Mouse (Mus musculus) heart, embryonic 12.5 days (tissue): ENCODE results near the gene Plac8. TPM values are rescaled to one million over a fixed set of nuclear protein-coding genes. Genes with fewer than 3 reads are reported as not detected.

ENCODE experiments used
- ATAC-seq: fragments of 200-750 bp; cut with Nextera tagmentation; 2 replicates; pipeline ENCODE4 v1.8.0; 2017; ENCODE audit warnings: moderate TSS enrichment, moderate library complexity; ENCODE audit not compliant: insufficient number of reproducible peaks, low FRiP score
- H3K27ac ChIP-seq: fragments of 300-500 bp; sonication (generic); 2 replicates; pipeline ENCODE4 v1.5.1; 2016; ENCODE audit warnings: mild to moderate bottlenecking, moderate library complexity; ENCODE audit not compliant: poor library complexity, severe bottlenecking
- H3K27me3 ChIP-seq: fragments of 300-500 bp; sonication (generic); replicated peaks from 2 replicates; pipeline ENCODE4 v1.6.1; 2016; ENCODE audit warnings: mild to moderate bottlenecking, moderate library complexity
- H3K36me3 ChIP-seq: fragments of 300-500 bp; sonication (generic); 2 replicates; pipeline ENCODE4 v1.6.1; 2016; ENCODE audit warnings: mild to moderate bottlenecking, moderate library complexity
- H3K4me1 ChIP-seq: fragments of 300-500 bp; sonication (generic); replicated peaks from 2 replicates; pipeline ENCODE4 v1.6.1; 2016; ENCODE audit warnings: mild to moderate bottlenecking
- H3K4me2 ChIP-seq: fragments of 300-500 bp; sonication (generic); 2 replicates; pipeline ENCODE4 v1.6.1; 2016; ENCODE audit warnings: mild to moderate bottlenecking, moderate library complexity
- H3K4me3 ChIP-seq: fragments of 300-500 bp; sonication (generic); 2 replicates; pipeline ENCODE4 v1.5.1; 2016; ENCODE audit warnings: mild to moderate bottlenecking
- H3K9ac ChIP-seq: fragments of 300-500 bp; sonication (generic); 2 replicates; pipeline ENCODE4 v1.6.1; 2016; ENCODE audit warnings: mild to moderate bottlenecking, moderate library complexity
- H3K9me3 ChIP-seq: fragments of 300-500 bp; sonication (generic); replicated peaks from 2 replicates; pipeline ENCODE4 v1.6.1; 2016; ENCODE audit warnings: mild to moderate bottlenecking, moderate library complexity
- WGBS: fragments of 180-500 bp; shearing (Covaris S2); methylation state at CpG from one replicate; pipeline ENCODE4 v1.1.7; 2016; 5-methylcytosine and 5-hydroxymethylcytosine counted together
- polyA plus RNA-seq: library from polyadenylated mRNA; unstranded; fragments of >200 nt; fragmentation: Nextera tagmentation; extraction: Ambion mirVana; gene quantifications from 2 replicates; pipeline ENCODE4 v1.2.1, GENCODE M21; 2016

The Plac8 gene
- polyA plus RNA-seq, 1 experiment from 2014 or later: 4.5 TPM

GRCm38 (mm10) chr5:100559357-100559756, 12.7 kb downstream of the Plac8 start:
- no peak overlapping the region for H3K4me3 ChIP-seq
- H3K9ac ChIP-seq: no peak overlapping the region
- 89% methylated on average over 7 of the region's 7 CpGs for WGBS
- H3K36me3 ChIP-seq: no peaks in the 10 kb centered on the region
- H3K4me2 ChIP-seq: no peak overlapping the region
- no peaks in the 10 kb centered on the region for H3K9me3 ChIP-seq
- H3K4me1 ChIP-seq: peaks cover 3% of the 10 kb centered on the region
- H3K27ac ChIP-seq: no peak overlapping the region
- no peak for ATAC-seq
- H3K27me3 ChIP-seq: no peaks in the 10 kb centered on the region

DNA sequence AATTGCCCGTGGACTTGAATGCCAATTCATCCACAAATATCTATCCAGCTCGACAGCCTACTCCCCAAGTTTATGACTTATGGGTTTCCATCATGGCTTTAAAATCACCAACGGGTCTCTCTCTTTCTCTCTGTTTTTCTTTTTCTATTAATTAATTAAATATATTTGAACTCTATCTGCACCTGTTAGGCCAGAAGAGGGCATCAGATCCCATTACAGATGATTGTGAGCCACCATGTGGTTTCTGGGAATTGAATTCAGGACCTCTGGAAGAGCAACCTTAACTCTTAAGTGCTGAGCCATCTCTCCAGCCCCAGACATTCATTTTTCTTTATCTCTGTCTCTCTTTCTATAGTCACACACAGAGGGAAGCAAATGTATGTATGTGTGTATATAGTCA, 13.3 kb downstream of the Plac8 start:
- 84% methylated on average over 3 of the region's 3 CpGs for WGBS
- Histone ChIP-seq H3K9ac (no peak overlapping the region), H3K36me3 (no peaks in the 10 kb centered on the region), H3K4me1 (peaks cover 3% of the 10 kb centered on the region), H3K27ac (no peak overlapping the region), H3K4me3 (no peak overlapping the region), H3K9me3 (no peaks in the 10 kb centered on the region), H3K4me2 (no peak overlapping the region), H3K27me3 (no peaks in the 10 kb centered on the region)
- ATAC-seq: no peak

DNA sequence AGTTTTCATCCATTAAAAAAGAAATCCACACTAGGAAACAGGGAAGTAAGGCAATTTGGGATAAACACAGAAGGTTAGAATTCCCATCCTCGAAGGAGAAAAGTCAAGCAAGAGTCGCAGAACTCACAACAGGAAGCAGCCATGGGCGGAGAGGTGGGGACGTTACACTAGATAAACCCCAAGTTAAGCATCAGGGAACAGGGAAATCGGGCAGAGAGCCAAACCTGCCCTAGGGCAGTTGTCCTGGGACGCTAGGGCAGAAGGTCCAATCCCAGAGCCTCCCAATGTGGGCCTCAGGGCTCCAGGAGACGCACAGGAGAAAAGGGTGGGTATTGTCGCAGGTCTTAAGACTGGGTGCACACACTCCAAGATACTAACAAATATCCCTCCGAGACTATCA, 14.5 kb downstream of the Plac8 start:
- no peak overlapping the region for H3K4me2 ChIP-seq
- peaks cover 7% of the 10 kb centered on the region for H3K4me1 ChIP-seq
- no peak overlapping the region for H3K4me3 ChIP-seq
- no peaks in the 10 kb centered on the region for H3K36me3 ChIP-seq
- 57% methylated on average over 9 of the region's 9 CpGs for WGBS
- no peak for ATAC-seq
- no peaks in the 10 kb centered on the region for H3K9me3 ChIP-seq
- no peaks in the 10 kb centered on the region for H3K27me3 ChIP-seq
- H3K9ac ChIP-seq: no peak overlapping the region
- H3K27ac ChIP-seq: no peak overlapping the region

DNA sequence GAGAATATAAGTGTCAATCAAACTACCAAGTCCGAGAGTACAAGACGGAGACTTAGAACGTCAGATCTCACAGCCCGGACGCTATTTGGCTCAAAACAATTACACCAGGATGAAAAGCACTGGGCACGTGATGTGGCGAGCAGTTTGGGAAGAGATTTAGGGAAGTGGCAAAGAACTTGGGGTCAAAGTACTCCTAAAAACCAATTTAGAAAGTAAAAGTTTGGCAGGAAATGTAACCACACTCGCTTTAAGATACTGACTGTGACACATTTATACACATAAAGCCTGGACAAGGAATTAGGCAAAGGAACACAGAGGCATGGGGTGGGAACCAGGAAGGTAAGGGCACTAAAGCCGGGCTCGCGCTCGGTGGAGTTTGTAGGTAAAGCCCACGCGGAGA, 15.0 kb downstream of the Plac8 start:
- Histone ChIP-seq H3K4me3 (no peak overlapping the region), H3K36me3 (no peaks in the 10 kb centered on the region), H3K9ac (no peak overlapping the region), H3K27ac (no peak overlapping the region), H3K4me2 (no peak overlapping the region), H3K9me3 (no peaks in the 10 kb centered on the region), H3K27me3 (no peaks in the 10 kb centered on the region), H3K4me1 (peaks cover 7% of the 10 kb centered on the region)
- 79% methylated on average over 14 of the region's 14 CpGs for WGBS
- ATAC-seq: no peak

DNA sequence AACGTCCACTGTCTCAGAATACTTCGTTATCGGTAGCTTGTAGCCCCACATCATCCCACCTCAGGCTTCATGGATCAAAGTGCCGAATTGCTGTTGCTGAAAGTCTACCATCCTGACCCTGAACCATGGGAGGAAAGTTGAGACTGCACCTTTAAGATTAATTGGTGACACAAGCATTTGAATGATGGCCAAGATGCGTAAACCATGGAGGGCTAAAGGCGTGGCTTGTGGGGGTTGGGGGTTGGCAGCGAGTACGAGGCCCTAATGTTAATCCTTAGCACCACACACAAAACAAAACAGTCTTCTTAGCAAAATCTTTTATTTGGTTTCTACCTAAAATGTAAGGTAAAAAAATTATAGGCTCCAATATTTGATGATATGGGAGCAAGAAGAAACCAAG, 18.6 kb downstream of the Plac8 start:
- 0 out of 2 replicates have a peak, but pooled peaks cover 3% of the 10 kb centered on the region for H3K9me3 ChIP-seq
- peaks cover 17% of the 10 kb centered on the region for H3K36me3 ChIP-seq
- peaks cover 7% of the 10 kb centered on the region for H3K4me1 ChIP-seq
- 60% methylated on average over 8 of the region's 8 CpGs for WGBS
- H3K4me2 ChIP-seq: no peak overlapping the region
- H3K4me3 ChIP-seq: no peak overlapping the region
- no peak for ATAC-seq
- no peaks in the 10 kb centered on the region for H3K27me3 ChIP-seq
- H3K9ac ChIP-seq: no peak overlapping the region
- H3K27ac ChIP-seq: no peak overlapping the region

DNA sequence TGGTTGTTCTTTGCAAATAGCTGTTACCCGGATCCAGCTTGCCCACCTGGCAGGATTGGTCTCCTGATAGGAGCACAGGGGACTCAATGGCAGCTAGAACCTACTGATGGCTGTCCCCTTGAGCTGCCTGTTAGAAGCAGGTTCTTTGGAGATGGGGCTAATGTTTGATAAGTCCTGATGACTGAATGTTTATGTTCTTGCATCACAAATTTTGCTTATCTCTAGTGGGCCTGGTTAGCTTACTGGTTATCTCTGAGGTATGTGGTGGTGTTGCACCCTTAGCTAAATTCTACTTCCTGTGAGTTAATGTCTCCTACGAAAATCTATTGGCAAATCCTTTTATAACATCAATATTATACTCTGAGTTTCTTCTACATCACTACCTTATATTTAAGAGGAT, 20.1 kb downstream of the Plac8 start:
- Histone ChIP-seq H3K36me3 (peaks cover 32% of the 10 kb centered on the region), H3K27ac (no peak overlapping the region), H3K27me3 (no peaks in the 10 kb centered on the region), H3K9me3 (0 out of 2 replicates have a peak, but pooled peaks cover 3% of the 10 kb centered on the region), H3K4me1 (peaks cover 4% of the 10 kb centered on the region; the same call in 1 of the 2 replicates), H3K4me2 (no peak overlapping the region), H3K4me3 (no peak overlapping the region), H3K9ac (no peak overlapping the region)
- ATAC-seq: no peak
- 53% methylated on average over 2 of the region's 2 CpGs for WGBS

GRCm38 (mm10) chr5:100550151-100550550, 21.9 kb downstream of the Plac8 start:
- H3K36me3 ChIP-seq: peaks cover 46% of the 10 kb centered on the region
- no peak overlapping the region for H3K27ac ChIP-seq
- no peaks in the 10 kb centered on the region for H3K27me3 ChIP-seq
- WGBS: 82% methylated on average over 1 of the region's 1 CpGs
- no peak overlapping the region for H3K4me3 ChIP-seq
- no peak for ATAC-seq
- H3K9ac ChIP-seq: no peak overlapping the region
- H3K4me1 ChIP-seq: peaks cover 4% of the 10 kb centered on the region; the same call in 1 of the 2 replicates
- 0 out of 2 replicates have a peak, but pooled peaks cover 3% of the 10 kb centered on the region for H3K9me3 ChIP-seq
- no peak overlapping the region for H3K4me2 ChIP-seq

DNA sequence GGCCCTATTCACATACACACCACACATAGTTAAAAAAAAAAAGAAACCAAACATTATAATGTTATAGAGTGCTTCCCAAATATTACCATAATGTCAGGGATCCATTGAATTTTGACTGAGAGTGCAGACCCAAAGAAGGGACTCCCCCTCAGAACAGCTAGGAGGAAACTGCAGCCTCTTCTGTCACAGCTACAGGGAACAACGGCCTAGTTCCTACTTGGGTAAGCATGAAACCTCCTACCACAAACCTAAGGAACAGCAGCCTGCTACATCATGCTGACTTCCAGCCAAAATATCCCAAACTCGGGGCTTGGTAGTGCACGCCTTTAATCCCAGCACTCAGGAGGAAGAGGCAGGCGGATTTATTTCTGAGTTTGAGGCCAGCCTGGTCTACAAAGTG, 22.7 kb downstream of the Plac8 start:
- H3K27me3 ChIP-seq: no peaks in the 10 kb centered on the region
- no peak overlapping the region for H3K4me3 ChIP-seq
- no peak overlapping the region for H3K4me2 ChIP-seq
- H3K36me3 ChIP-seq: peaks cover 54% of the 10 kb centered on the region
- no peak overlapping the region for H3K9ac ChIP-seq
- no peak overlapping the region for H3K27ac ChIP-seq
- peaks cover 4% of the 10 kb centered on the region; the same call in 1 of the 2 replicates for H3K4me1 ChIP-seq
- ATAC-seq: no peak
- 0 out of 2 replicates have a peak, but pooled peaks cover 3% of the 10 kb centered on the region for H3K9me3 ChIP-seq
- WGBS: 91% methylated on average over 4 of the region's 4 CpGs

DNA sequence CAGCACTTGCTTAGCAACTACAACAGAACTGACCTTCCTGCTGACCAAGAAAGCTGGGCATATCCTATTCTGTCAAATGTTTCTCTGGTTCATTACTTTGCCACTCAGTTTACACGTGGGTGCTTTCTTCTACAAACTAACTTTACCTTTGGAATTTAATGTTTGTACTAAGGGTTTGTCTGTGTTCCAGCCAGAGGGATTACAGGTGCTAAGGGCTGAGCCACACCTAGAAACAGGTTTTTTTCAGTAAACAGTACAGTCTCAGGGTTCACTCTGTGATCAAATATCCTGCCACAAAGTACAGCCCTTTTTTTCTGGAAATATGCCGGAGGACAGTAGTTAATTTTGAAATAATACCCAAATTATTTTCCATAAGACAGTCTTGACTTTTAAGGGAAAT, 23.8 kb downstream of the Plac8 start:
- no peak overlapping the region for H3K4me3 ChIP-seq
- H3K9ac ChIP-seq: no peak overlapping the region
- 90% methylated on average over 2 of the region's 2 CpGs for WGBS
- peaks cover 63% of the 10 kb centered on the region for H3K36me3 ChIP-seq
- no peaks in the 10 kb centered on the region for H3K27me3 ChIP-seq
- H3K27ac ChIP-seq: no peak overlapping the region
- no peak for ATAC-seq
- peaks cover 1% of the 10 kb centered on the region; the same call in 1 of the 2 replicates for H3K4me1 ChIP-seq
- 0 out of 2 replicates have a peak, but pooled peaks cover 3% of the 10 kb centered on the region for H3K9me3 ChIP-seq
- H3K4me2 ChIP-seq: no peak overlapping the region

GRCm38 (mm10) chr5:100546294-100547080, 25.6 kb downstream of the Plac8 start:
- no peak overlapping the region for H3K4me2 ChIP-seq
- H3K36me3 ChIP-seq: peaks cover 78% of the 10 kb centered on the region
- 85% methylated on average over 6 of the region's 6 CpGs for WGBS
- no peaks in the 10 kb centered on the region for H3K4me1 ChIP-seq
- 0 out of 2 replicates have a peak, but pooled peaks cover 3% of the 10 kb centered on the region for H3K9me3 ChIP-seq
- ATAC-seq: no peak
- H3K27ac ChIP-seq: no peak overlapping the region
- H3K4me3 ChIP-seq: no peak overlapping the region
- no peak overlapping the region for H3K9ac ChIP-seq
- H3K27me3 ChIP-seq: no peaks in the 10 kb centered on the region

DNA sequence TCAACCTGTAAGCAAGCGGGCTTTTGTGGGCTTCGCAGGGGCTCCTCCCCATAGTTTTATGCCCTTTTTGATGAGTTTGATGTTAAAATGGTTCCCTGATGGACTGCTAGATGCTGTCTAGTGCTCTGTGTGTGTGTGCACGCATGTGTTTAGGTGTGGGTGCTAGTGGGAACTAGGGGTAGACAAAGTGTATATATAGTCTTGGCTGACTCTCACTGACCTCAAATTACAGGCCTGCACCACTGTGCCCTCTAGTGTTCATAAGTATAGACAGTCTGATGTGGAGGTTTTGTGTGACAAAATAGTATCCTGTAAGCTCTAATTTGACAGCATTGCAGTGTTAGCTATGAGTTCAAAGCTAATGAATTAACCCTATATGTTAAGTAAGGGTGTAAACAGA, 35.4 kb downstream of the Plac8 start:
- Histone ChIP-seq H3K27ac (no peak overlapping the region), H3K36me3 (peaks cover 67% of the 10 kb centered on the region), H3K27me3 (no peaks in the 10 kb centered on the region), H3K4me3 (no peak overlapping the region), H3K4me1 (no peaks in the 10 kb centered on the region), H3K9ac (no peak overlapping the region), H3K4me2 (no peak overlapping the region), H3K9me3 (no peaks in the 10 kb centered on the region)
- no peak for ATAC-seq
- 85% methylated on average over 3 of the region's 3 CpGs for WGBS
